Mouse (Mus musculus) B cell, adult 62 days (primary cell): Measurements from ENCODE around the gene Gm5485. TPM values are rescaled to one million over a fixed set of nuclear protein-coding genes. Genes with fewer than 3 reads are reported as not detected.

ENCODE experiments used
- total RNA-seq: library from RNA; stranded (reverse); gene quantifications from 4 replicates; pipeline ENCODE4 v1.2.4, GENCODE M21; 2023

Gm5485 gene
- total RNA-seq: not detected in 4 replicates

DNA sequence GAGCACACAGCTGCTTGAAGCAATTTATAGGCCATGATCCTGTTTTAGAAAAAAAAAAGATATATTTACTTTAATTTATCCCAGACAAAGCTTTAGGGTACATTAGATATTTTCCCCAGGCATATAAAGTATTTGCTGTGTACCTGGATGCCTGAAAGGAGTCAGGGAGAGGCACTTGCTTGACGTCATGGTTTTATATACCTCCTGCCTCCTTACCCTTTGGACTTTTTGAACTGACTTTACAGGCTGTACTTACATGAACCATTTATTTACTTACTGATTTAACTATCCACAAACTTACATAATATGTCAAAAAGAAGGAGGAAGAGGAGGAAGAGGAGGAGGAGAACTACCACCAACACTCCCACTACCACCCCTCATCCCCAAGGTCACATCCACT, at the start of gene Gm5485:
TSS of gene Gm5485 (minus strand) at position 171 of the 400 bp plus-strand sequence.

DNA sequence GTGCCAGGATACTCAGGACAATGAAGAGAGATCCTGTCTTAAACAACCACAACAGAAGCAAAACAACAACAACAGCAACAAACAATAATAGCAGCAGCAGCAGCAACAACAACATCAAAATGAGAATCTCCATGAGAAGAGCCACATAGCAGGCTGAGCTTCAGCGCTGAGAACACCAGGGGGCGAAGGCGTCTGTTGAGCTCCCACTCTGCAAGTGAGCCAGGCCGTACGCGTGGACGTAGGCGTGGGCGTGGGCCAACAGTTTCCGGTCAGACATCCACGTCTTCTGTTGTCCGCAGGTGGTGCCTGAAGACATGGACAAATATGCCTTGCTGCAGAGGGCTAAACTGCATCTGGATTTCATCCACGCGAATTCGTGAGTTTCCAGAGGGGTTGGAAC, 18.8 kb upstream of the Gm5485 start, which contains the start of gene Morc1:
TSS of gene Morc1 (plus strand) at position 211 of the 400 bp plus-strand sequence.

Other genes starting within 250 kb of the Gm5485 start
- not detected in 4 replicates for gene Dppa4, start 128.7 kb downstream of the Gm5485 start, total RNA-seq
- not detected in 4 replicates for gene Dppa2, start 108.5 kb downstream of the Gm5485 start, total RNA-seq
- gene Morc1, start 18.8 kb upstream of the Gm5485 start, total RNA-seq: not detected in 4 replicates